Mouse (Mus musculus) ES-E14 (cell line): Measurements from ENCODE around the gene Adam1a.

Source experiments
- CHD2 ChIP-seq: IDR thresholded peaks from 2 replicates; pipeline ENCODE4 v1.6.1; 2014; ENCODE audit warnings: mild to moderate bottlenecking, low read depth, low read length, inconsistent platforms
- HCFC1 ChIP-seq: IDR thresholded peaks from 2 replicates; pipeline ENCODE4 v1.6.1; 2012; ENCODE audit warnings: low read length, inconsistent platforms, borderline replicate concordance; ENCODE audit not compliant: insufficient read depth
- ZC3H11A ChIP-seq: IDR thresholded peaks from 2 replicates; pipeline ENCODE4 v1.6.1; 2012; ENCODE audit warnings: low read depth, mild to moderate bottlenecking, inconsistent platforms, low read length, borderline replicate concordance
- ZNF384 ChIP-seq: IDR thresholded peaks from 2 replicates; pipeline ENCODE4 v1.6.1; 2012; ENCODE audit warnings: low read depth, low read length, inconsistent platforms

GRCm38 (mm10) chr5:121576927-121577488, 31.7 kb upstream of the Adam1a start:
- TF ChIP-seq ZC3H11A: no peak
- no peak for TF ChIP-seq CHD2
- no peak for TF ChIP-seq HCFC1
- no peak for TF ChIP-seq ZNF384
